In genomic region chr11:111766371-111767011, GRCm38 (mm10) we compare ENCODE assay signal across 12 mouse cellular contexts.
DNase-seq lines count a peak whose midpoint lies in the region; ATAC-seq lines count a peak whose summit lies in the region.
"Had no signal": no experiment of that assay in that cellular context is flagged by ENCODE, and none has a peak within 500 bp of the region (broad histone marks: within the 10 kb centered on the region; RNA-seq: fewer than 3 reads in every experiment).

No protein-coding gene starts in this region.

- H3K4me1 ChIP-seq in neural tube, embryonic 11.5 days (ENCODE audit: control insufficient read depth, insufficient read depth, low read length) = no peaks in the 10 kb centered on the region; the same call in 1 of the 2 replicates
- H3K4me1 ChIP-seq in neural tube, embryonic 15.5 days = no peaks in the 10 kb centered on the region
- H3K4me1 ChIP-seq in forebrain, embryonic 12.5 days = peaks cover 10% of the 10 kb centered on the region
- H3K4me1 ChIP-seq in midbrain, embryonic 13.5 days (replicated peaks) = peaks cover 5% of the 10 kb centered on the region
- H3K4me1 ChIP-seq in liver, embryonic 11.5 days (replicated peaks; ENCODE audit: control insufficient read depth, insufficient read depth, low read length) = no peaks in the 10 kb centered on the region
- H3K4me1 ChIP-seq: liver, embryonic 13.5 days had no signal

- H3K4me3 ChIP-seq in neural tube, embryonic 11.5 days (ENCODE audit: low read depth, low read length) = no peak overlapping the region
- H3K4me3 ChIP-seq in neural tube, embryonic 15.5 days (replicated peaks) = no peak overlapping the region
- no peak overlapping the region for H3K4me3 ChIP-seq in forebrain, embryonic 12.5 days (replicated peaks)
- no peak overlapping the region for H3K4me3 ChIP-seq in midbrain, embryonic 13.5 days (replicated peaks)
- H3K4me3 ChIP-seq in liver, embryonic 11.5 days (ENCODE audit: low read depth, low read length) = no peak overlapping the region
- H3K4me3 ChIP-seq: embryonic facial prominence, embryonic 12.5 days; liver, embryonic 13.5 days had no signal

- peak; percentile 39 for DNase-seq in neural tube, embryonic 11.5 days (ENCODE audit: low spot score)
- peak; percentile 6 to 14 for DNase-seq in heart, postnatal 36 days
- DNase-seq in liver, embryonic 11.5 days (ENCODE audit: low spot score) = no peak
- DNase-seq in left cerebral cortex, adult 8-10 months (ENCODE audit: low spot score in 2 of 2) = no peak
- DNase-seq in left cerebral cortex, postnatal 36 days (ENCODE audit: low spot score in 2 of 2) = no peak
- DNase-seq: gastrocnemius, postnatal 14 days; kidney, postnatal 14 days; liver, embryonic 13.5 days had no signal

- H3K27ac ChIP-seq in neural tube, embryonic 11.5 days (ENCODE audit: low read depth, low read length) = peak overlapping the region; percentile 47; the same call in 1 of the 2 replicates
- no peak overlapping the region for H3K27ac ChIP-seq in neural tube, embryonic 15.5 days (replicated peaks)
- peak overlapping the region; percentile 33 for H3K27ac ChIP-seq in forebrain, embryonic 12.5 days
- peak overlapping the region; percentile 62 for H3K27ac ChIP-seq in midbrain, embryonic 13.5 days
- H3K27ac ChIP-seq in liver, embryonic 11.5 days (ENCODE audit: low read depth, low read length) = no peak overlapping the region
- H3K27ac ChIP-seq: embryonic facial prominence, embryonic 12.5 days; liver, embryonic 13.5 days had no signal

- no peaks in the 10 kb centered on the region for H3K36me3 ChIP-seq in neural tube, embryonic 11.5 days (ENCODE audit: control insufficient read depth, insufficient read depth, low read length)
- H3K36me3 ChIP-seq in neural tube, embryonic 15.5 days = no peaks in the 10 kb centered on the region
- H3K36me3 ChIP-seq in forebrain, embryonic 12.5 days (replicated peaks) = no peaks in the 10 kb centered on the region
- no peaks in the 10 kb centered on the region for H3K36me3 ChIP-seq in midbrain, embryonic 13.5 days
- no peaks in the 10 kb centered on the region for H3K36me3 ChIP-seq in liver, embryonic 11.5 days (ENCODE audit: control insufficient read depth, insufficient read depth, low read length)
- H3K36me3 ChIP-seq: embryonic facial prominence, embryonic 12.5 days; liver, embryonic 13.5 days had no signal

- no peaks in the 10 kb centered on the region for H3K27me3 ChIP-seq in neural tube, embryonic 11.5 days (ENCODE audit: control insufficient read depth, insufficient read depth, low read length)
- no peaks in the 10 kb centered on the region for H3K27me3 ChIP-seq in neural tube, embryonic 15.5 days (replicated peaks)
- no peaks in the 10 kb centered on the region for H3K27me3 ChIP-seq in forebrain, embryonic 12.5 days
- H3K27me3 ChIP-seq in midbrain, embryonic 13.5 days = no peaks in the 10 kb centered on the region
- no peaks in the 10 kb centered on the region for H3K27me3 ChIP-seq in liver, embryonic 11.5 days (replicated peaks; ENCODE audit: control insufficient read depth, insufficient read depth, low read length)
- H3K27me3 ChIP-seq: embryonic facial prominence, embryonic 12.5 days; liver, embryonic 13.5 days had no signal

- H3K9ac ChIP-seq in neural tube, embryonic 11.5 days (ENCODE audit: low read length) = no peak overlapping the region
- no peak overlapping the region for H3K9ac ChIP-seq in neural tube, embryonic 15.5 days (replicated peaks)
- no peak overlapping the region for H3K9ac ChIP-seq in forebrain, embryonic 12.5 days
- H3K9ac ChIP-seq in midbrain, embryonic 13.5 days (replicated peaks) = no peak overlapping the region
- no peak overlapping the region for H3K9ac ChIP-seq in liver, embryonic 11.5 days (ENCODE audit: low read depth, low read length)
- H3K9ac ChIP-seq: embryonic facial prominence, embryonic 12.5 days; liver, embryonic 13.5 days had no signal

- intact Hi-C loops in heart, postnatal 36 days (cut with DNase I) = no loop called here
- intact Hi-C loops in left cerebral cortex, postnatal 36 days (cut with DNase I) = no loop called here

- ATAC-seq in neural tube, embryonic 11.5 days (ENCODE audit: insufficient read depth, low FRiP score, low TSS enrichment) = peak; percentile 76
- no peak for ATAC-seq in neural tube, embryonic 15.5 days (ENCODE audit: low FRiP score)
- peak; percentile 72; the same call in 1 of the 2 replicates for ATAC-seq in forebrain, embryonic 12.5 days (ENCODE audit: low FRiP score)
- ATAC-seq in midbrain, embryonic 13.5 days = peak; percentile 87
- ATAC-seq in liver, embryonic 11.5 days (replicated peaks; ENCODE audit: low FRiP score) = no peak

- no peaks in the 10 kb centered on the region for H3K9me3 ChIP-seq in neural tube, embryonic 11.5 days (ENCODE audit: control insufficient read depth, low read length)
- no peaks in the 10 kb centered on the region for H3K9me3 ChIP-seq in neural tube, embryonic 15.5 days (replicated peaks)
- H3K9me3 ChIP-seq in forebrain, embryonic 12.5 days = no peaks in the 10 kb centered on the region
- H3K9me3 ChIP-seq in midbrain, embryonic 13.5 days = no peaks in the 10 kb centered on the region
- H3K9me3 ChIP-seq in liver, embryonic 11.5 days (ENCODE audit: control insufficient read depth, low read length) = no peaks in the 10 kb centered on the region
- H3K9me3 ChIP-seq: embryonic facial prominence, embryonic 12.5 days; liver, embryonic 13.5 days had no signal

- no peak overlapping the region for H3K4me2 ChIP-seq in neural tube, embryonic 11.5 days (ENCODE audit: low read depth)
- no peak overlapping the region for H3K4me2 ChIP-seq in neural tube, embryonic 15.5 days
- no peak overlapping the region for H3K4me2 ChIP-seq in forebrain, embryonic 12.5 days
- H3K4me2 ChIP-seq in midbrain, embryonic 13.5 days (replicated peaks) = no peak overlapping the region
- no peak overlapping the region for H3K4me2 ChIP-seq in liver, embryonic 11.5 days
- H3K4me2 ChIP-seq: embryonic facial prominence, embryonic 12.5 days; liver, embryonic 13.5 days had no signal

- WGBS in neural tube, embryonic 11.5 days = 43% methylated on average over 6 of the region's 6 CpGs
- WGBS in neural tube, embryonic 15.5 days = 18% methylated on average over 6 of the region's 6 CpGs
- 9% methylated on average over 6 of the region's 6 CpGs for WGBS in forebrain, embryonic 12.5 days
- WGBS in midbrain, embryonic 13.5 days = 11% methylated on average over 6 of the region's 6 CpGs
- WGBS in liver, embryonic 11.5 days = 65% methylated on average over 6 of the region's 6 CpGs

Comparison
In these comparisons a context has a peak if more than half of its experiments do, and no peak if none do; other contexts are left out.
1. ATAC-seq: peak in neural tube, embryonic 11.5 days (single experiment), forebrain, embryonic 12.5 days (single experiment) and midbrain, embryonic 13.5 days (single experiment); none in neural tube, embryonic 15.5 days (single experiment) and liver, embryonic 11.5 days (single experiment).
2. H3K27ac ChIP-seq: peak in neural tube, embryonic 11.5 days (single experiment), forebrain, embryonic 12.5 days (single experiment) and midbrain, embryonic 13.5 days (single experiment); none in neural tube, embryonic 15.5 days (single experiment) and liver, embryonic 11.5 days (single experiment).
3. DNase-seq: peak in neural tube, embryonic 11.5 days (single experiment) and heart, postnatal 36 days (2 of 2); none in liver, embryonic 11.5 days (single experiment), left cerebral cortex, adult 8-10 months (0 of 2) and left cerebral cortex, postnatal 36 days (0 of 2).